Mouse (Mus musculus) layer of hippocampus, adult 18-20 months (tissue): ENCODE measurements around the gene Speg. TPM values are rescaled to one million over a fixed set of nuclear protein-coding genes. Genes with fewer than 3 reads are reported as not detected.
A peak's percentile ranks its signal among the peaks of the same experiment; 100 is the strongest.

Source experiments
- DNase-seq, 2 experiments: peaks; one replicate each; pipeline ENCODE4 v3.0.0; 2022; ENCODE audit warnings: low spot score in 2 of 2
- total RNA-seq, 2 experiments: library from RNA; stranded (reverse); gene quantifications; 2 replicates each; pipeline ENCODE4 v1.2.3; 2021

Speg gene
- total RNA-seq, 2 experiments from 2014 or later = 168 to 178 TPM

DNA sequence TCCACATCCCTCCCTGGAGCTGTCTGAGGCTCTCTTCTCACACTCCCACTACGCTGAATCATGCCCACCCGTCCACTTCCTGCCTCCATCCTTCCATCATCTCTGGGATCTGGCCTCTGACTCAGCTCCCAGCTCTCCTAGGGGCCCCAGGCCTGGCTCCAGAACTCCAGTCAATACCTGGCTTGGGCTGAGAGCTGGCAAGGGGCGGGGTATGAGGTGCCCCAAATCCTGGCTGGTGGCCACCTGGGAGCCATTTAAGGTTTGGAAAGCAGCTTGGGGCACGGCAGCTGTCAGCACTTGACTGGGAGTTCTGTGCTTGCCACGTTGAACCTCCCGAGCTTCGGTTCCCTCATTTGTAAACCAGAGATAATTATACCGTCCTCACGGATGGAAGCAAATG lies 18.0 kb downstream of the Speg start:
- DNase-seq = peak; percentile 46 to 66

- no peak for DNase-seq
Measured at GRCm38 (mm10) chr1:75393846-75394245, 18.7 kb downstream of the Speg start.

DNA sequence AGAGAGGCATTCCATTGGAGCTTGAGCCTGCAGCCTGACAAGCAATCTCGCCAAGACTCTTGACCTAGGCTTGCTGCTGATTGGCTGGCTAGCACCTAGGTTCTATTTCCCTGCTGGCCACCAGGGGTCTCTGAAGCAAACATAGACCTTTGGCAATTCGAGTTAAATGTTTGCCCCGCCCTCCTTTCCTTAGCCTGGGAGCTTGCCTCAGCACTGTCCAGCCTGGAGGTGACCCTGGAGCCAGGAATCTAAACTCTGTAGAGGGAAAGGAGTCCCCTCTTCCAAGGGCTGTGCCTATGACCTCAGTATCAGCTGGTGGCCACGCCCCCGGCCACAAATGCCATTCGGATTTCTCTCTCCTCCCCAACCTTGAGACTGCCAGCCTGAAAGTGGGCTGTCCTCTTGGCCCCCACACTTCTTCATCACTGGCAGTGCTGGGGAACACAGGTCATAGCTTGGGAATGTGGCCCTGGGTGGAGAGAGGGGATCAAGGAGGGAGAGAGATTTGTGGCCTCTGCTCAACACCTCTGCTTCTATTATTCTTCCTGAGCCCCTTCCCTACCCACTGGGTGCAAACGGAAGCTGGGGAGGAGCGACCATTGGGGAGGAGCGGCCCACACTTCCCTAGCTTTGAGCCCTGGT lies 23.8 kb downstream of the Speg start:
- DNase-seq = peak in 1 of 2 experiments; percentile 55

- no peak for DNase-seq
Measured at GRCm38 (mm10) chr1:75399755-75400492, 24.8 kb downstream of the Speg start.

- no peak for DNase-seq
Measured at GRCm38 (mm10) chr1:75400493-75401115, 25.5 kb downstream of the Speg start.

DNA sequence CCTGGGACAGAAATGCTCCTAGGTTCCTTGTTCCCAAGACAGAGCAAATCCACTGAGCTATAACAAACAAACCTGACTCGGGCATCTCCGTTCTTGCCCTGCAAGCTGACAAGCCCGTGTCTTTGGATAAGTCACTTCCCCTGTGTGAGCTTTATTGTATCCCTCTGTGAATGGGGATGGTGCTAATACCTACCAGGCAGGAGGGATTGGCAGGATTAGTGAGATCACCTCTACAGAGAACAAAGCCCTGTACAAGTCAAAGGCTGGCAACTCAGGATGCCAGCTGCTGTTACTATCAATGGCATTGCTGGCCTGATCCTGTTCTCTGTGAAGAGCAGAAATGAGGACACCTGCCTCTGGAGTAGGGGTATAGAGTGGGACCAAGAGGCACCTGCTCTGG lies 30.4 kb downstream of the Speg start:
- no peak for DNase-seq

DNA sequence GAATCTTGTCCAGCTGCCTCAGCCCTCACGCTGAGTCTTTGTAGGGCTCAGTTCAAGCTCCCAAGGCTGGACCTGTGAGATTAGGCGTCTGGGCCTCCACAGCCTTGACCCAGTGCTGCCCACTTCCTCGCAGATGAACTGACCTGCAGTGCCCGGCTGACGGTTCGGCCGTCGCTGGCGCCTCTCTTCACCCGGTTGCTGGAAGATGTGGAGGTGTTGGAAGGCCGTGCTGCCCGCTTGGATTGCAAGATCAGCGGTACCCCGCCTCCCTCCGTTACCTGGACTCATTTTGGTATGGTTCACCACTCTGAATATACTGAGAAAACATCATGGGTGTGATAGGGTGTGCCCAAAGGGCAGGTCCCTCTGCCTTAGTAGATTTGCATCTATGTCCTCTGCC lies 31.1 kb downstream of the Speg start:
- DNase-seq = no peak

DNA sequence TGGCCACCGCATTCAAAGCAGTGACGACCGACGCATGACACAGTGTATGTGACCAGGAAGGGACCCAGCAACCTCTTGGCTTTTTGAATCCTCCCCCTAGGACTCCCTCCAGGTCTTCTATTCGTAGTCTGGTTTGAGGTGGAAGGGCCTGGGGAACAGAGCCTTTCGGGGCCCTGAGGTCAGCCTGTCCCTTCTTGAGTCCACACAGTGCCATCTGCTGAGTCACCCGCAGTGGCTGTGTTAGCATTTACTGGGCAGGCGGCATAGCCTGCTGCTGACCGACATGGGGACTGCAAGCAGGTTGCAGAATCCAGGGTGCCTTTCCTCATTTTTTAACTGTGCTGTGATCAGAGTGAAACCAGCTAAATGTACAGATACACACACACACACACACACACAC lies 32.0 kb downstream of the Speg start:
- DNase-seq = no peak

DNA sequence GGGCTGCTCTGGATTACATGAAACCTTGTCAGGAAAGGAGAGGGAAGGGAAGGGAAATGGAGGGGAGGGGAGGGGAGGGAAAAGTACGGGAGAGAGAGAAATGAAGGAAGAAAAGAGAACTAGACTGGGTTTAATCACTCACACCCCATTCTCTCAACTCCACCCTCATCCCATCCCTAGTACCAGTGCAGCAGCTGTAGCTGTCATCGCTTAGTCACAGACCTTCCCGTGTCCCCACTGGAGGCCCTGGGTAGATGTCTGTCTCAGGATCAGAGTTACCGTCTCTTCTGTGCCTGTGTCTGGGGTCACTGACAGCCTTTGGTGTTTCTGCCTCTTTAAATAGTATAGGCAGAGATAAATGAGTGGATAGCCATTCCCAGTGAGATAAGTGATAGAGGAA lies 33.1 kb downstream of the Speg start:
- no peak for DNase-seq

DNA sequence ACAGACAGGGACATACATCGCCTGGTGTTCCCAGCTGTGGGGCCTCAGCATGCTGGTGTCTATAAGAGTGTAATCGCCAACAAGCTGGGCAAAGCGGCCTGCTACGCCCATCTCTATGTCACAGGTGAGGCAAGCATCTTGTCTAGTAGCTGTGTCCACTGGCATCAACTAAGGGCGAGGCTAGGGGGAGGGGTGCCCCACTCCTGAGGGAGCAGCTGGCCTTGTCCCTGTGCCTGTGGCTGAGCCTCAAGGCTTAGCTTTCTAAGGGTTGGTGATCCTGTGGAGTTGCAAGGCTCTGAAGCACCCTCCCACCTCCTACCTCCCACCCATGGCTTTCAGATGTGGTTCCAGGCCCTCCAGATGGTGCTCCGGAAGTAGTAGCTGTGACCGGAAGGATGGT lies 34.9 kb downstream of the Speg start:
- DNase-seq = no peak

- no peak for DNase-seq
Measured at GRCm38 (mm10) chr1:75412196-75412595, 37.1 kb downstream of the Speg start.

DNA sequence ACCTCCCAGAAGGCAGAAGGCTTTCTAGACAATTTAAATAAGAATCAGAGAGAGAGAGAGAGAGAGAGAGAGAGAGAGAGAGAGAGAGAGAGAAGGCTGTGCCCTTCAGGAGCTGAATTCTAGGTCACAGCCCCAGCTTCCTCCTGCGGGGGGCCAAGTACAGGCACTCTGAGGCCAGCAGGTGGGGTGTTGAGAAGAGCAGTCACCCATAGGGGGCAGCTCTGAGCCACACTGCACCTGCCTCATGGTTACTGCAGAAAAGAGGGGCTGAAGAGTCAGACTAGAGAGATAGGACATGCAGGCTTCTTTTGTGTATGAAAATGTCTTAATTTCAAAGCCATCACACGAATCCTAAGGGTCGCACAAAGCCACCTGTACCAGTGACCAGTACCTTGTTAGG lies 38.7 kb downstream of the Speg start:
- peak in 1 of 2 experiments; percentile 55 for DNase-seq

- no peak for DNase-seq
Measured at GRCm38 (mm10) chr1:75421794-75422193, 46.7 kb downstream of the Speg start.

DNA sequence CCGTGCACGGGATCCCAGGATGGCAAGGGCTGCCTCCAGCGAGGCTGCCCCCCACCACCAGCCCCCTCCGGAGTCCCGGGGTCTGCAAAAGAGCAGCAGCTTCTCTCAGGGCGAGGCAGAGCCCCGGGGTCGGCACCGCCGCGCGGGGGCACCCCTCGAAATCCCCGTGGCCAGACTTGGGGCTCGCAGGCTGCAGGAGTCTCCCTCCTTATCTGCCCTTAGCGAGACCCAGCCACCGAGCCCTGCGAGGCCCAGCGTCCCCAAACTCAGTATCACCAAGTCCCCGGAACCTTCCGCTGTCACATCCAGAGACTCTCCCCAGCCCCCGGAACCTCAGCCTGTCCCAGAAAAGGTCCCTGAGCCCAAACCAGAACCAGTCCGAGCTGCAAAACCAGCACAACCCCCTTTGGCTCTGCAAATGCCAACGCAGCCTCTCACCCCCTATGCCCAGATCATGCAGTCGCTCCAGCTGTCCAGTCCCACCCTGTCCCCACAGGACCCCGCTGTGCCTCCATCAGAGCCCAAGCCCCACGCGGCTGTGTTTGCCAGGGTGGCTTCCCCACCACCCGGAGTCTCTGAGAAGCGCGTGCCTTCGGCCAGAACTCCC lies 47.2 kb downstream of the Speg start:
- no peak for DNase-seq

DNA sequence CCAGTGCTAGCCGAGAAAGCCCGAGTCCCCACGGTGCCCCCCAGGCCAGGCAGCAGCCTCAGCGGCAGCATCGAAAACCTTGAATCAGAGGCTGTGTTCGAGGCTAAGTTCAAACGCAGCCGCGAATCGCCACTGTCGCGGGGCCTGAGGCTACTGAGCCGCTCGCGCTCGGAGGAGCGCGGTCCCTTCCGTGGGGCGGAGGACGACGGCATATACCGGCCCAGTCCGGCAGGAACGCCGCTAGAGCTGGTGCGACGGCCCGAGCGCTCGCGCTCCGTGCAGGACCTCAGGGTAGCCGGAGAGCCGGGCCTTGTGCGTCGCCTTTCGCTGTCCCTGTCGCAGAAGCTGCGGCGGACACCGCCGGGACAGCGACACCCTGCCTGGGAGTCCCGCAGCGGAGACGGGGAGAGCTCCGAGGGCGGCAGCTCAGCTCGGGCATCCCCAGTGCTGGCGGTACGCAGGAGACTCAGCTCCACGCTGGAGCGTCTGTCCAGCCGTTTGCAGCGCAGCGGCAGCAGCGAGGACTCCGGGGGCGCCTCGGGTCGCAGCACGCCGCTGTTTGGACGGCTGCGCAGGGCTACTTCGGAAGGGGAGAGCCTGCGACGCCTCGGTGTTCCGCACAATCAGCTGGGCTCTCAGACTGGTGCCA lies 47.9 kb downstream of the Speg start:
- DNase-seq = no peak

GRCm38 (mm10) chr1:75423780-75424390 lies 48.8 kb downstream of the Speg start:
- no peak for DNase-seq

GRCm38 (mm10) chr1:75425796-75426471 lies 50.8 kb downstream of the Speg start:
- DNase-seq = peak in 1 of 2 experiments; percentile 57

GRCm38 (mm10) chr1:75435475-75436328 lies 60.6 kb downstream of the Speg start, which contains the start of gene Gmppa:
Gene Gmppa (plus strand): TSS chr1:75435930.
- peak; percentile 78 to 86 for DNase-seq

- no peak for DNase-seq
Measured at GRCm38 (mm10) chr1:75438782-75439181, 63.7 kb downstream of the Speg start.
